Mouse (Mus musculus): ENCODE data around the gene Gm5134.

DNA sequence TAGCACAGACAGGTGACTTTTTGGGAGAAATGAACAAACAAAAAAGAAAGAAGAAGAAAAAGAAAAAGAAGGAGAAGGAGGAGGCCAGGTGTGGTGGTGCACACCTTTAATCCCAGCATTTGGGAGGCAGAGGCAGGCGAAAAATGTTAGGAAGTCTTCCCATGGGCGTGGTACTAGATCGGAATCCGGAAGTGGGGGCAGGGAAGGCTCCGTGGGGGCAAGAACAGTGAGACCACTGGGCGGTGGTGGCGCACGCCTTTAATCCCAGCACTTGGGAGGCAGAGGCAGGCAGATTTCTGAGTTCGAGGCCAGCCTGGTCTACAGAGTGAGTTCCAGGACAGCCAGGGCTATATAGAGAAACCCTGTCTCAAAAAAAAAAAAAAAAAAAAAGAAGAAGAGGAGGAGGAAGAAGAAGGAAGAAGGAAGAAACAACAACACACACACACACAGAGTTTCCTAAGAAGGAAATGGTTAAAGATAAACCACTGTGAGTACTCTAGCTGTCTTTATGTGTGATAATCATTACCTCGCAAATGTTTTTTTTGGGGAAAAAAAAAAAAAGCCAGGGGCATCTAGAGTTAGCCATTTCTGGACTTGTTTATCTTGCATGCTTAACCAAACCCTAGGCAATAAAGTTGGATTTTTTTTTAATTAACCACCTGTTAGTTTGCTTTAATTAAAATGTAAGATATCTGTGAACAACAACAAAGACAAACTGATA is 71.3 kb downstream of the Gm5134 start:
- TF ChIP-seq CTCF (IDR thresholded peaks at IDR 0.05) (no peak), EP300 (IDR thresholded peaks at IDR 0.05) (no peak)

Data from lung, postnatal 0 days (tissue).